Mouse (Mus musculus): Measurements from ENCODE around the gene Tmc4.

GRCm38 (mm10) chr7:3664524-3665214 lies 12.7 kb downstream of the Tmc4 start:
- TF ChIP-seq E2F4 (IDR thresholded peaks at IDR 0.05; ENCODE audit: insufficient read depth) = no peak
- TF ChIP-seq POLR2A (IDR thresholded peaks at IDR 0.05; ENCODE audit: insufficient read length, low read depth) = no peak
- TF ChIP-seq POLR2AphosphoS2 (IDR thresholded peaks at IDR 0.05; ENCODE audit: insufficient read length, low read depth) = no peak
- TF ChIP-seq TCF3 (IDR thresholded peaks at IDR 0.05; ENCODE audit: insufficient read length, low read depth) = no peak
- TF ChIP-seq MYOG (IDR thresholded peaks at IDR 0.05; ENCODE audit: control insufficient read depth in 1 of 3, insufficient read depth in 1 of 3, insufficient read length in 2 of 3, low read depth in 2 of 3) = no peak
- TF ChIP-seq USF1 (IDR thresholded peaks at IDR 0.05; ENCODE audit: low read depth) = no peak
- no peak for TF ChIP-seq CEBPB (IDR thresholded peaks at IDR 0.05; ENCODE audit: insufficient read depth, poor library complexity, severe bottlenecking)
- TF ChIP-seq MAX (IDR thresholded peaks at IDR 0.05; ENCODE audit: low read depth) = no peak
- TF ChIP-seq REST (IDR thresholded peaks at IDR 0.05; ENCODE audit: insufficient read depth, insufficient read length) = no peak
- no peak for TF ChIP-seq TCF12 (IDR thresholded peaks at IDR 0.05; ENCODE audit: insufficient read depth, poor library complexity, severe bottlenecking)
- TF ChIP-seq MYOD1 (IDR thresholded peaks at IDR 0.05; ENCODE audit: control insufficient read depth in 1 of 3, insufficient read length in 2 of 3, low read depth in 2 of 3) = no peak
- TF ChIP-seq SRF (IDR thresholded peaks at IDR 0.05; ENCODE audit: control insufficient read depth, insufficient read length, low read depth) = no peak

Data from myocyte (in vitro differentiated cells).